Mouse (Mus musculus) liver, adult 2 months (tissue): ENCODE data around the gene Def6. TPM values are rescaled to one million over a fixed set of nuclear protein-coding genes. Genes with fewer than 3 reads are reported as not detected.

ENCODE experiments used
- DNase-seq: peaks from one replicate; pipeline ENCODE4 v3.0.0-alpha.2; 2011; ENCODE audit warnings: low read depth, low spot score; ENCODE audit errors: extremely low read depth
- H3K27ac ChIP-seq: fragments of 200-500 bp; replicated peaks from 2 replicates; pipeline ENCODE4 v1.5.1; 2012; ENCODE audit warnings: low read depth, mild to moderate bottlenecking, control low read depth, inconsistent platforms, low read length; ENCODE audit not compliant: insufficient read depth
- H3K27me3 ChIP-seq: fragments of 200-500 bp; 2 replicates; pipeline ENCODE4 v1.6.1; 2012; ENCODE audit warnings: mild to moderate bottlenecking, moderate library complexity, low read length, inconsistent platforms; ENCODE audit not compliant: control insufficient read depth, insufficient read depth
- H3K36me3 ChIP-seq: fragments of 200-500 bp; 2 replicates; pipeline ENCODE4 v1.6.1; 2012; ENCODE audit warnings: low read length, inconsistent platforms; ENCODE audit not compliant: control insufficient read depth, insufficient read depth
- H3K4me1 ChIP-seq: fragments of 200-500 bp; 2 replicates; pipeline ENCODE4 v1.6.1; 2011; ENCODE audit warnings: low read length; ENCODE audit not compliant: control insufficient read depth, insufficient read depth
- H3K4me3 ChIP-seq: fragments of 200-500 bp; 2 replicates; pipeline ENCODE4 v1.5.1; 2011; ENCODE audit warnings: low read depth, mild to moderate bottlenecking, control low read depth, low read length, moderate library complexity; ENCODE audit not compliant: insufficient read depth
- H3K79me2 ChIP-seq: fragments of 200-500 bp; 2 replicates; pipeline ENCODE4 v1.6.1; 2012; ENCODE audit warnings: inconsistent platforms, mild to moderate bottlenecking, low read length, moderate library complexity; ENCODE audit not compliant: control insufficient read depth, insufficient read depth
- H3K9ac ChIP-seq: fragments of 200-500 bp; 2 replicates; pipeline ENCODE4 v1.6.1; 2012; ENCODE audit warnings: low read depth, mild to moderate bottlenecking, control low read depth, inconsistent platforms, low read length
- CTCF ChIP-seq: fragments of 200-500 bp; IDR thresholded peaks from 2 replicates; pipeline ENCODE4 v1.5.1; 2011; ENCODE audit warnings: low read depth, low read length, control low read depth
- POLR2A ChIP-seq: fragments of 200-500 bp; IDR thresholded peaks from 2 replicates; pipeline ENCODE4 v1.6.1; 2011; ENCODE audit warnings: low read length, control low read depth; ENCODE audit not compliant: insufficient read depth; ENCODE audit errors: extremely low read depth
- WGBS: fragments of 180-500 bp; shearing (Covaris S2); methylation state at CpG from one replicate; pipeline ENCODE4 v1.1.7; 2018; 5-methylcytosine and 5-hydroxymethylcytosine counted together
- polyA plus RNA-seq: library from polyadenylated mRNA; depleted of rRNA; stranded (reverse); fragments of >200 nt; gene quantifications from 2 replicates; pipeline ENCODE4 v1.2.3, GENCODE M21; 2012
- total RNA-seq: library from RNA; depleted of rRNA; stranded (reverse); fragments of >200 nt; gene quantifications from 2 replicates; pipeline ENCODE4 v1.2.3, GENCODE M21; 2014

The Def6 gene
- total and polyA plus RNA-seq, 2 experiments = 0.28 to 0.31 TPM

GRCm38 (mm10) chr17:28232475-28233060 lies 25.0 kb downstream of the Def6 start, which contains the start of gene Ppard:
Gene Ppard, plus strand, starts transcription at chr17:28232700.
- DNase-seq = peak; percentile 78
- H3K4me1 ChIP-seq = peaks cover 32% of the 10 kb centered on the region
- peak within 1 kb of the TSS; percentile 79 for H3K27ac ChIP-seq
- WGBS = under 1% methylated on average over 57 of the region's 57 CpGs
- peak within 1 kb of the TSS; percentile 92 for H3K9ac ChIP-seq
- peaks cover 8% of the 10 kb centered on the region; the same call in 1 of the 2 replicates for H3K79me2 ChIP-seq
- no peaks in the 10 kb centered on the region for H3K27me3 ChIP-seq
- TF ChIP-seq POLR2A = peak; percentile 89; the same call in 1 of the 2 replicates
- peak; percentile 99 for TF ChIP-seq CTCF
- H3K4me3 ChIP-seq = peak within 1 kb of the TSS; percentile 76
- no peaks in the 10 kb centered on the region for H3K36me3 ChIP-seq

DNA sequence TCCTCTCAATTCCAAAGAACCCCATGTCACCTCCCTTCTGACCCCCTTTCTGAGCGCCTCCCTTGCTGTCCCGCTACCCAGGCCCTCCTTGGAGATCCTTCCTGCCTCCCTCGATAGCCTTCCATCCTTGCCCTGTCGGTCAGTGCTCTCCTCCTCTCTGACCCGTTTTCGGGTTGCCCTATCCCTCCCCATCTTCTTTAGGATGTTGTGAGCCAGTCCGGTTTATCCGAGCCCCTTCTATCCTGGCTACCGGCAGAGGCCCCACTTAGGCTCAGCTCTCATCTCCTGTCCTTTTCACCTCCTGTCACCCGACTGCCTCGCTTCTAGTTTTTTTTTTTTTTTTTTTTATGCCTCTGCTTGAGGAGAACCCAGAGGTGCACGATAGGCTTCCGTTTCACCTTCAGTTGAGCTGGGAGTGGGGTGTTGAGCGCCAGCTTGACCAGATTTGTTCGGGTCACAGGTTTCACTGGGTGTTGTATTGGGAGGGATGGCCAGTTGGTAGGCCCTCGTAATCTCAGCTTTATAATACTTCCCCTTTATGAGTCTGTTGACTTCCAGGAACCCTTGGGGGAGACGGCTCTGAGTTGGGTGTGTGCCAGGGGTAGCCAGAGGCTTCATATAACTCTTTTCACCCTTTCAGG lies 25.6 kb downstream of the Def6 start:
- DNase-seq = peak; percentile 29
- peak overlapping the region; percentile 92 for H3K9ac ChIP-seq
- peaks cover 12% of the 10 kb centered on the region; the same call in 1 of the 2 replicates for H3K79me2 ChIP-seq
- H3K27me3 ChIP-seq = no peaks in the 10 kb centered on the region
- no peaks in the 10 kb centered on the region for H3K36me3 ChIP-seq
- no peak for TF ChIP-seq POLR2A
- TF ChIP-seq CTCF = no peak
- WGBS = under 1% methylated on average over 16 of the region's 17 CpGs
- H3K27ac ChIP-seq = peak overlapping the region; percentile 79
- H3K4me3 ChIP-seq = peak overlapping the region; percentile 76
- peaks cover 32% of the 10 kb centered on the region for H3K4me1 ChIP-seq

DNA sequence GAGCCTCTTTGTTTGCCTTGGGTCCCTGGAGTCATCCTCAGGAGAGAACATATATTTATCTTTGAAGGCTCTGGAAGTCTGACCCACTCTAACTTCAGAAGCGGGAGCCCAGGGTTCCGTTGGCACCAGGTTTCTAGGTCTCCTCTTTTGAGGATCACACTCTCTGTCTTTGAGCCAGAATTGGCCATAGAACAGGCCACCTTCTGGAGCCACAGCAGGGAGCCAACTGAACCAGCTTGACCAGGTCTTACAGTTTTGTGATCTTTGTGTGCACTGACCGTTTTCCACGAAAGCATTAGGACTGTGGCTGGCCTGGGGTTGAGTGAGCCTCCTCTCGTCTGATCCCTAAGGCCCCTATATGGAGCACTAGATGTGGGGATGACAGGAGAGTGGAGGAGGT lies 27.1 kb downstream of the Def6 start:
- peaks cover 32% of the 10 kb centered on the region for H3K4me1 ChIP-seq
- no peak overlapping the region for H3K27ac ChIP-seq
- no peak overlapping the region for H3K4me3 ChIP-seq
- H3K27me3 ChIP-seq = no peaks in the 10 kb centered on the region
- H3K9ac ChIP-seq = no peak overlapping the region
- H3K79me2 ChIP-seq = peaks cover 17% of the 10 kb centered on the region; the same call in 1 of the 2 replicates
- TF ChIP-seq POLR2A (no peak), CTCF (no peak)
- DNase-seq = peak; percentile 33
- 49% methylated on average over 5 of the region's 5 CpGs for WGBS
- no peaks in the 10 kb centered on the region for H3K36me3 ChIP-seq

GRCm38 (mm10) chr17:28235982-28236635 lies 28.5 kb downstream of the Def6 start:
- WGBS = 26% methylated on average over 7 of the region's 7 CpGs

DNA sequence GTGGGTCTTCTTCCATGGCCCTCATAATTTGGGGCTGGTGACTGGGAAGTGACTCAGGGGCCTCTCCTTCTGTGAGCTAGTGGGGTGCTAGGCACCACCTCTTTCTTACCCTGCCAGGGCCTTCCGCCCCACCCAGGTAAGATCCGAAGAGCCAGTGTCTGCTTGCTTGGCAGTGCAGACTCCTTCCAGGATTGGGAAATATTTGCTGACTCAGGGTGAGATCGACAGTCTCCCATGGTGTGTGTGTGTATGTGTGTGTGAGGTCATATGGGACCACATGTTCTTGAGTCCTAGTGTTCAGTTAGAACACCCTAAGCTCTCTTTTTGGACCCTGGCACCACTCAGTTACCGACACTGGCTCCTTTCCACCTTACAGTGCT lies 29.0 kb downstream of the Def6 start:
- Histone ChIP-seq H3K27me3 (no peaks in the 10 kb centered on the region), H3K9ac (peak overlapping the region; percentile 17; the same call in 1 of the 2 replicates), H3K79me2 (peaks cover 22% of the 10 kb centered on the region), H3K4me3 (no peak overlapping the region), H3K27ac (peak overlapping the region; percentile 66), H3K4me1 (peaks cover 38% of the 10 kb centered on the region), H3K36me3 (no peaks in the 10 kb centered on the region)
- TF ChIP-seq POLR2A (no peak), CTCF (no peak)
- 26% methylated on average over 4 of the region's 4 CpGs for WGBS
- DNase-seq = peak; percentile 68

More at GRCm38 (mm10) chr17:28235982-28236635, 28.5 kb downstream of the Def6 start:
- H3K36me3 ChIP-seq = no peaks in the 10 kb centered on the region
- peaks cover 34% of the 10 kb centered on the region for H3K4me1 ChIP-seq
- H3K79me2 ChIP-seq = peaks cover 17% of the 10 kb centered on the region; the same call in 1 of the 2 replicates
- no peak for TF ChIP-seq CTCF
- no peak for TF ChIP-seq POLR2A
- DNase-seq = peak; percentile 95
- H3K27ac ChIP-seq = peak overlapping the region; percentile 66
- peak overlapping the region; percentile 9; the same call in 1 of the 2 replicates for H3K9ac ChIP-seq
- no peaks in the 10 kb centered on the region for H3K27me3 ChIP-seq
- no peak overlapping the region for H3K4me3 ChIP-seq
